In the genomic region with DNA sequence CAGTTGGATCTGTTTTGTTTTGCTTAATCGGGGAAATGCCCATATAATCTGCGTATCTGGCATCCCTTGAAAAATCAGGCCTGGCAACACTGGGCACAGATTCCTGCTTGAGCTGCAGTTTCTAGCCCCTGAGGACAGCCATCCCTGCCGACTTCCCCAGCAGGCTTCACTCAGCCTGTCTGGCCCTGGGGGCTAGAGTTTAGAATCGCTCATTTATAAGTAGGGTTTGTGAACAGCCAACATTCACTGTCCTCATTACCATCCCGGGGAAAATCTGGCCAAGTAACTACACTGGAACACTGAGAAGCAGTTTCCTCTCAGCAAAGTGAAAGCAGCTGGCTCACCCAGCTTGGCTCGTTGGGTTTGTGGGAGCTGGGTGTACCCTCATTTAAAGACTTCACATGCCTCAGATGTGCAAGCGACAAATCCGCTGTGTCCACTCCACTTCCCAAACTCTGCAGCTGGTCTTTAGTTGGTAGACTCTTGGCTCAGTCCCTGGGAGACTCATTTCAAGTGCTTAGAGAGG, we compare ENCODE assay signal across 8 mouse cellular contexts. TPM values are rescaled to one million over a fixed set of nuclear protein-coding genes. Genes with fewer than 3 reads are reported as not detected.
DNase-seq lines count a peak whose midpoint lies in the region; ATAC-seq and TF ChIP-seq lines count a peak whose summit lies in the region.

No protein-coding gene starts in this region.

- ATAC-seq in heart, embryonic 11.5 days (replicated peaks; ENCODE audit: insufficient number of reproducible peaks, low FRiP score, low TSS enrichment), result no peak
- no peak for ATAC-seq in heart, embryonic 16.5 days (replicated peaks; ENCODE audit: extremely low read depth, insufficient read depth, low FRiP score)
- ATAC-seq in inflammation-experienced regulatory T-cells, adult 6 months, result no peak

- DNase-seq in heart, adult 18-20 months, result peak; percentile 62 to 72
- DNase-seq in kidney, postnatal 36 days, result peak; percentile 32 to 37
- peak; percentile 31 for DNase-seq in lung, adult 2 months
- peak; percentile 81 to 89 for DNase-seq in right cerebral cortex, postnatal 10 days (ENCODE audit: low spot score in 2 of 2)

- WGBS in heart, embryonic 11.5 days (ENCODE audit: insufficient replicate concordance), result 69% methylated on average over 8 of the region's 8 CpGs
- 49% methylated on average over 8 of the region's 8 CpGs for WGBS in heart, embryonic 16.5 days
- 48% methylated on average over 8 of the region's 8 CpGs for WGBS in lung, adult 2 months

- H3K9me3 ChIP-seq in heart, embryonic 11.5 days (replicated peaks; ENCODE audit: control insufficient read depth, low read length), result no peaks in the 10 kb centered on the region
- no peaks in the 10 kb centered on the region for H3K9me3 ChIP-seq in heart, embryonic 16.5 days (replicated peaks; ENCODE audit: control insufficient read depth, low read length)

- H3K27me3 ChIP-seq in heart, embryonic 11.5 days (ENCODE audit: control insufficient read depth, insufficient read depth, low read length), result no peaks in the 10 kb centered on the region
- no peaks in the 10 kb centered on the region for H3K27me3 ChIP-seq in heart, embryonic 16.5 days (ENCODE audit: control insufficient read depth, insufficient read depth, low read length)

- no peak for TF ChIP-seq POLR2A in embryonic fibroblast, embryonic 13.5 days (IDR thresholded peaks at IDR 0.05; ENCODE audit: low read depth, low read length)
- TF ChIP-seq POLR2A in lung, adult 2 months (IDR thresholded peaks at IDR 0.05; ENCODE audit: borderline replicate concordance, extremely low read depth, low read depth, low read length), result no peak

- no peak overlapping the region for H3K4me2 ChIP-seq in heart, embryonic 11.5 days
- peak overlapping the region; percentile 5 for H3K4me2 ChIP-seq in heart, embryonic 16.5 days (ENCODE audit: low read depth, low read length)

- H3K4me3 ChIP-seq in heart, embryonic 11.5 days (ENCODE audit: low read depth, low read length), result no peak overlapping the region
- no peak overlapping the region for H3K4me3 ChIP-seq in embryonic fibroblast, embryonic 13.5 days (ENCODE audit: insufficient read depth, low read length)
- no peak overlapping the region for H3K4me3 ChIP-seq in heart, embryonic 16.5 days (ENCODE audit: low read length)
- no peak overlapping the region for H3K4me3 ChIP-seq in lung, adult 2 months (replicated peaks; ENCODE audit: extremely low read depth, low read depth, low read length)

- no peak overlapping the region; the same call in 1 of the 2 replicates for H3K27ac ChIP-seq in heart, embryonic 11.5 days (ENCODE audit: low read depth, low read length)
- peak overlapping the region; percentile 47 for H3K27ac ChIP-seq in embryonic fibroblast, embryonic 13.5 days (ENCODE audit: insufficient read depth, low read length)
- H3K27ac ChIP-seq in heart, embryonic 16.5 days (ENCODE audit: low read length), result peak overlapping the region; percentile 50

- TF ChIP-seq CTCF in embryonic fibroblast, embryonic 13.5 days (IDR thresholded peaks at IDR 0.05; ENCODE audit: borderline replicate concordance, insufficient read depth, low read length), result no peak
- no peak for TF ChIP-seq CTCF in lung, adult 2 months (IDR thresholded peaks at IDR 0.05; ENCODE audit: insufficient read depth, low read length)

- H3K9ac ChIP-seq in heart, embryonic 11.5 days (ENCODE audit: low read depth, low read length), result no peak overlapping the region
- peak overlapping the region; percentile 52 for H3K9ac ChIP-seq in heart, embryonic 16.5 days (ENCODE audit: low read length)

- peaks cover 3% of the 10 kb centered on the region; the same call in 1 of the 2 replicates for H3K4me1 ChIP-seq in heart, embryonic 11.5 days (ENCODE audit: control insufficient read depth, insufficient read depth, low read length)
- peaks cover 8% of the 10 kb centered on the region; the same call in 1 of the 2 replicates for H3K4me1 ChIP-seq in embryonic fibroblast, embryonic 13.5 days (ENCODE audit: control insufficient read depth, insufficient read depth, low read length)
- peaks cover 15% of the 10 kb centered on the region for H3K4me1 ChIP-seq in heart, embryonic 16.5 days (ENCODE audit: control insufficient read depth, insufficient read depth, low read length)
- no peaks in the 10 kb centered on the region for H3K4me1 ChIP-seq in lung, adult 2 months (ENCODE audit: control insufficient read depth, insufficient read depth, low read length)

- no peaks in the 10 kb centered on the region for H3K36me3 ChIP-seq in heart, embryonic 11.5 days (ENCODE audit: control insufficient read depth, insufficient read depth, low read length)
- no peaks in the 10 kb centered on the region; the same call in 1 of the 2 replicates for H3K36me3 ChIP-seq in heart, embryonic 16.5 days (ENCODE audit: control insufficient read depth, insufficient read depth)

RNA-seq across cellular contexts. Expression of a gene that starts 49.2 kb away (rescaled TPM):
- total RNA-seq in heart, adult 18-20 months (2021), result 100 to 1,000 TPM; 119 to 122 TPM
- 267 and 301 TPM in 2 replicates for polyA plus RNA-seq in heart, embryonic 11.5 days (2014; fragmentation: Nextera tagmentation; extraction: Ambion mirVana)
- polyA plus RNA-seq in embryonic fibroblast, embryonic 13.5 days (2011; ENCODE audit: insufficient read length, low read depth, missing spikeins), result 458 and 500 TPM in 2 replicates
- polyA plus RNA-seq in heart, embryonic 16.5 days (2015; fragmentation: Nextera tagmentation; extraction: Ambion mirVana), result 205 and 208 TPM in 2 replicates
- polyA plus RNA-seq in lung, adult 2 months (2012; rRNA removed), result 44.2 and 69.4 TPM in 2 replicates
- polyA plus RNA-seq in inflammation-experienced regulatory T-cells, adult 6 months (2017; shearing (Covaris generic)), result 100 to 1,000 TPM; 122 to 180 (median 142) TPM

Comparison
In these comparisons a context has a peak if more than half of its experiments do, and no peak if none do; other contexts are left out.
1. DNase-seq: peak in every context shown above with its lines; median percentile 85 in right cerebral cortex, postnatal 10 days; 67 in heart, adult 18-20 months; 34 in kidney, postnatal 36 days; 31 in lung, adult 2 months.